Mouse (Mus musculus): ENCODE measurements around the gene Sema4d.

GRCm38 (mm10) chr13:51719256-51719655 is 74.3 kb downstream of the Sema4d start:
- TF ChIP-seq CTCF (IDR thresholded peaks at IDR 0.05; ENCODE audit: borderline replicate concordance, insufficient read depth, low read length) (no peak), POLR2A (IDR thresholded peaks at IDR 0.05; ENCODE audit: low read depth, low read length) (no peak)
